Mouse (Mus musculus) lung, adult 2 months (tissue): ENCODE measurements around the gene Cnn3.

Experiments
- CTCF ChIP-seq: fragments of 200-500 bp; IDR thresholded peaks from 2 replicates; pipeline ENCODE4 v1.5.1; 2011; ENCODE audit warnings: mild to moderate bottlenecking, low read length, control low read depth; ENCODE audit not compliant: insufficient read depth
- POLR2A ChIP-seq: fragments of 200-500 bp; IDR thresholded peaks from 2 replicates; pipeline ENCODE4 v1.6.1; 2011; ENCODE audit warnings: low read depth, mild to moderate bottlenecking, control low read depth, low read length, borderline replicate concordance; ENCODE audit errors: extremely low read depth

DNA sequence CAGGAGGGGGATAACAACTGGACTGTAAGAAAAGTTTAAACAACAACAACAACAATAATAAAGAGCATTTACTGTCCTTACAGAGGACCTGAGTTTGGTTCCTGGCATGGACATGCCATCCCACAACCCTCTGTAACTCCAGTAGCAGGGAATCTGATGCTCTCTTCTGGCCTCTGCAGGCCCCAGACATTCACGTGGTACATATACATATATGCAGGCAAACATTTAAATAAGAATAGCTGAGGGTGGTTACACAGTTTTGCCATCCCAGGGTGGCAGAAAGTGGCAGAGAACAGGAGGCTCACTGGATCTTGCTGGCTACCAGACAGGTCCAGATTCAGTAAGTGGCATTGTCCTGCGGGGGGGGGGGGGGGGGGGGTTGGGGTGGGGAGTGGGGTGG is 41.8 kb downstream of the Cnn3 start:
- TF ChIP-seq CTCF (no peak), POLR2A (no peak)
